Mouse (Mus musculus) retina, embryonic 14.5 days (tissue): Measurements from ENCODE around the gene Vmp1.
A peak's percentile ranks its signal among the peaks of the same experiment; 100 is the strongest.

ENCODE experiments used
- DNase-seq: peaks from one replicate; pipeline ENCODE4 v3.0.0-alpha.2; 2015; ENCODE audit warnings: low spot score

The Vmp1 gene

DNA sequence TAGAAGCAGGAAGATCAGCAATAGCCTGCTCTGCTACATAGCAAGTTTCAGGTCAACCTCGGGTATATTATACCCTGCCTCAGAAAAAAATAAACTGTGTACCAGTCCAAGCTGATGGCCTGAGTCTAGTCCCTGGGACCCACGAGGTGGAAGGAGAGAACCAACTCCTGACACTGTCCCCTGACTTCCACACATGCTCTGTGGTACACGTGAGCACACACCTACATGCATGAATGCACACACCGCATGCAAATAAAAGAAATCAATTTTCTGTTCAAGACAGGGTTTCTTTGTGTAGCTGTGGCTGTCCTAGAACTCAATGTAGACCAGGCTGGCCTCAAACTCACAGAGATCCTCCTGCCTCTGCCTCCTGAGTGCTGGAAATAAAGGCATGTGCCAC lies 125.4 kb downstream of the Vmp1 start:
- DNase-seq, result no peak

DNA sequence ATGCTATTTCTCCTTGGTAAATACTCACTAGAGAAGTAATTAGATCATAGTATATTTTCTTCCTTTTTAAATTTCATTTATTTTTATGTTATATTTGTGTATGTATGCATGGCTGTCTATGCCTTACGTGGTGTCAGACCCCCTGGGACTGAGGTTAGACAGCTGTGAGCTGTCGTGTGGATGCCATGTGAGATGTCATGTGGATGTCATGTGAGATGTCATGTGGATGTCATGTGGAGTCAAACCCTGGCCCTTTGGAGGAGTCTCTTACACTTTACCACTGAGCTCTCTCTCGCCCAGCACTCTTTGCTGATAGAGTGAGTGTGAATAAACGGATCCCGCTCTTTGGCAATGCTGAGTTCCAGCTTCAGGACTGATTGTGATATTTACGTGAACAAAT lies 130.1 kb downstream of the Vmp1 start:
- DNase-seq, result no peak

DNA sequence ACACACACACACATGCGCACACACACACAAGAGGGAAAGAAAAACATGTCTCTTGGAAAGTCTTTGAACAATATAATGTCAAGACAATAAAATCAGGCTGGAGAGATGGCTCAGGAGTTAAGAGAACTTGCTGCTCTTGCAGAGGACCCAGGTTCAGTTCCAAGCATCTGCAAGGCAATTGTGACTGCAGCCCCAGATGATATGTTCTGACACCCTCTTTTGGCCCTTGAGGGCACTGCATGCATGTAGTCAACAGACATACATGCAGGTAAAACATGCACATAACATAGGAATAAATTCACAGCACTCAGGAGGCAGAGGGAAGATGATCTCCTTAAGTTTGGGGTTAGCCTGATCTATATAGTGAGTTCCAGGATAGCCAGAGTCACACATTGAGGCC lies 136.2 kb downstream of the Vmp1 start:
- peak; percentile 36 for DNase-seq

DNA sequence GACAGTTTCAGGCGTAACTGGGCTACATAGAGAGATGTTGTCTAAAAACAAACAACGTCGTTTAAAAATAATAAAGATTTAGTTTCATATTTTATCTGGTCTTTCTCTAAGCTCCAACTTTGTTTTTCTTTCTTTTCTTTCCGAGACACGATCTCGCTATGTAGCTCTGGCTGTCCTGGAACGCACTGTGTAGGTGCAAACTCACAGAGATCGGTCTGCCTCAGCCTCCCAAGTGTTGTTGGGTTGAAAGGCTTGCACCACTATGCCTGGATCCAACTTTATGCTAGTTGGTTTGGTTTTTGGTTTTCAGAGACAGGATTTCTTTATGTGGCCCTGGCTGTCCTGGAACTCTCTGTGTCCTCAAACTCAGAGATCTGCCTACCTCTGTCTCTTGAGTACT lies 138.1 kb downstream of the Vmp1 start:
- DNase-seq, result no peak

DNA sequence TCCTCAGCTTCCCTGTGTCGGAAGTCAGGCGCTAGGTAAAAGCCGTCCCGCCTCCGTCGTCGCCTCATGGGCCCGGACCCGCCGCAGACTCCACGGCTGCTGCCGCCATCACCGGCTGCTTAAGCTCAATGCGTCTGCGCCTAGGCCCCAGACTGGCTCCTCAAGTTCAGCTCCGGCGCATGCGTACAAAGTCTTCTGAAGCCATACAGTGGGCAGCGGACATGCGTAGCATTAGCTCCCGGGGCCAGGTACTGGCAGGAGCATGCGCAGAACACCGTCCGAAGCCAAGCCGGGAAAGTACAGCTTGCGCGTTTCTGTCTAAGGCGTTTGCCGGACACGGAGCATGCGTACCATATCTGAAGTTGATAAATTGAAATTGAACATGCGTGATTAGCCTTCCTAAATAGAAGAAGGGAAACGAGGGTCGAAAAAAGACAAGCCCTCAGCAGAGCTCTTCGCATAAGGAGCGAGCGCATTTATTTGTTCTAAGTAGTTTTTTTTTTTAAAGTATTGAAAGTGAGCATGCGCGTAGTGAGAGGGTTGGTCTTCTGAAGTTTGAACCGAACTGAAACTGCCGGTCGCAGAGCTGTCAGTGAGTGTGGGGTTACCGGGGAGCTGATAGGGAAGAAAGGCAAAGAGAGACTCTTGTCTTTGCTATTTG lies 138.9 kb downstream of the Vmp1 start, which contains the start of the genes Rps6kb1 and Tubd1:
Rps6kb1 (minus strand) TSS at position 167 of the 661 bp plus-strand sequence.
Tubd1 (plus strand) TSS at position 353 of the 661 bp plus-strand sequence.
- peak; percentile 100 for DNase-seq

DNA sequence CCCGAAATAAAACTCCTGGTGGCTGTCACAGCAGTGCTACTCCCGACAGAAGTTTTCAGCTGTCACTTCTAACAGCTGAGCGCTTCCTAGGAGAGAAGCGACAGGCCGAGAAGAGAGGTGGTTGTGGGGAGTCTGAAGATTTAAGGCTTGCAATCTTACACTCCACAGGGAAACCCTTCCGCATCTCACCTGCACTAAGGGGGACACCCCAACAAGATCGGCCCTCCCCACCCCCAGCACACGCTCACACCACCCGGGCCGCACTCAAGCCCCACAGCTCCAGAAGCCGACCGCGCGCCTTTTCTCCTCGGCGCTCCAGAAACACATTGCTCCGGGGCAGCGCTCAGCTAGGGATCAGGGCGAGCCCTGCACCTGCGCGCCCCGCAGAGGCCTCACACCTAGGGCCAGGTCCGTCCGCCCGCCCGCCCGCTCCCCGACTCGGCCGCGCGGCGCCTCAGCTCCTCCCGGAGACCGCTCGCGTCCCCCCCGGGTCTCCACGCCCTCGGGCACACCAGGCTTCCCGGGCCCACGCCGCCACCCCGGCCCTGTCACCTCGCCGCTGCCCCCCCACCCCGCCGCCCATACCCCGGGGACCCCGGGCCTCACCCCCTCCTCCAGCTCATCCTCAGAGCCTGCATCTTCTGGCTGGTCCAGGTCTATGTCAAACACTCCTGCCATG lies 139.5 kb downstream of the Vmp1 start:
- peak; percentile 21 for DNase-seq

DNA sequence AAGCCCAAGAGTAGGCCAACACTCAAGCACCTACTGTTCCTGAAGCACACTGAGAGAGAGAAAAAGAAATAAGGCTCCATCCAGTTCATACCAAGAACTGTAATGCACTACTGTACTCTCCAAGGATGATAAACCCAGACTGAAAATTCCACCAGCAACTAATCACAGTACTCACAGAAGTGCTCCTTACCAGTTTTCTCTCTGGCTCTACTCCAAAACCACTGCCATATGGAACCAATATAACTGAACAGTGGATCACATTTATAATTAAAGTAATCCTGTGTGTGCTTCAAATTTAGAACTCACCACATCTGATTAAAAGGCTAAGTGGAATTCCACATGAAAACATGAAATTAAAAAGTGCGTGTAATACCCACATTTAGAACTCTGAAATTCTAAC lies 140.8 kb downstream of the Vmp1 start:
- no peak for DNase-seq

DNA sequence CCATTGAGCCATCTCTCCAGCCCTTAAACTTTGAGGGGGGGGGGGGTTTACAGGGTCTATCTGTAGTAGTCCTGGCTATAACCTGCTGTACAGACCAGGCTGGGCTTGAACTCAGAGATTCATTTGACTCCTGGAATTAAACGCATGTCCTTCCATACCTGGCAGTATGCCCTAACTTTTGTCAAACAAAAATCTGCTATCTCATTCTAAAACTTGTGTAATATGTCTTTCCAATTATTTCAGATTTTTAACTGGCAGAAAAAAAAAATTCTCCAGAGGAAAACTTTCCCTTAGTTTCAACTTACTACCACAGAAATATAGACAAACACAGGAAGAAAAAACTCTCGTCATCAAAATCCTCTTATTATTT lies 143.2 kb downstream of the Vmp1 start:
- DNase-seq, result no peak

DNA sequence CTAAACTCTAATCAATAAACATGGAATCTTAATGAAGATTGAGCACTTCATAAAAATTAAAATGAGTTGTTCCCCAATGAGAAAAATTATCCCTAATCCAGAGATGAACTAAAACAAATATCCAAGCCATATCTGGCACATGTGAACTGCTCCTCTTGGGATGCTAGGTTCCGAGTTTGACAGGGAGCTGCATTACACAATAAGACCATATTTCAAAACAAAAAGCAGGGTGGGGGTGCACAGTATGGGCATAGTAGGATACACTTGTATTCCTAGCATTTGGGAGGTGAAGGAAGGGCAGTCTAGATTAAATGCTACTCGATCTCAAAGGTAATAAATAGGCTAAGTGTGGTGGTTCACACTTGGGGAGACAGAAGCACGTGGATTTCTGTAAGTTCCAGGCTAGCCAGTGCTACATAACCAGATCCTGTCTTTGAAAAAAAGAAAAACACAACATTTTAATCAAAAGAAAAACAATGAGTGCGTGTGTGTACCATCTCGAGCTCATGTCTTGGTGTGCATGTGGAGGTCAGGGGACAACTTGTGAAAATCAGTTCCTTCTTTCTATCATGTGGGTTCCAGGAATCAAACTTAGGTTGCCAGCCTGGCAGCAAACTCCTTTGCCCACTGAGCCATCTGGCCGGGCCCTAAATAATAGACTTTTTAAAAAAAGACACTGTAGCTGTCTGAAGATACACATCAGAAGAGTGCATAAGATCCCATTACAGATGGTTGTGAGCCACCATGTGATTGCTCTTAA lies 143.7 kb downstream of the Vmp1 start:
- DNase-seq, result no peak

DNA sequence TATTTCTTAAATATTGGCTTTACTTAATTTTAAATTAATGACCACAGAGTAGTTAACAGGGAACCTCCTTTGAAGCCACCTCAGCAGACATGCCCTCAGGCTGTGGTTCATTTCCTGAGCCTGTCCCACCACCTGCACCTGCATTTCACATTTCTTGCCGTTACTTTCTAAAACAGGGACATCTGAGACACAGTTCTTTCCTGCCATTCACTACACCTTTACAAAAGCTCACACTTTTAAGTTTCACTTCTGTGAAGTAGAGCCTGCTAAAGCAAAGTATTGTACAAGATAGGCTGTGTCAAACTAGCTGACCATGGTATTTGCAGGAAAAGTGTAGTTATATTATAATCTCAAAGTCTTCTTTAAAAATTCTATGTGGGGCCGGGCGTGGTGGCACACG lies 144.8 kb downstream of the Vmp1 start:
- no peak for DNase-seq

DNA sequence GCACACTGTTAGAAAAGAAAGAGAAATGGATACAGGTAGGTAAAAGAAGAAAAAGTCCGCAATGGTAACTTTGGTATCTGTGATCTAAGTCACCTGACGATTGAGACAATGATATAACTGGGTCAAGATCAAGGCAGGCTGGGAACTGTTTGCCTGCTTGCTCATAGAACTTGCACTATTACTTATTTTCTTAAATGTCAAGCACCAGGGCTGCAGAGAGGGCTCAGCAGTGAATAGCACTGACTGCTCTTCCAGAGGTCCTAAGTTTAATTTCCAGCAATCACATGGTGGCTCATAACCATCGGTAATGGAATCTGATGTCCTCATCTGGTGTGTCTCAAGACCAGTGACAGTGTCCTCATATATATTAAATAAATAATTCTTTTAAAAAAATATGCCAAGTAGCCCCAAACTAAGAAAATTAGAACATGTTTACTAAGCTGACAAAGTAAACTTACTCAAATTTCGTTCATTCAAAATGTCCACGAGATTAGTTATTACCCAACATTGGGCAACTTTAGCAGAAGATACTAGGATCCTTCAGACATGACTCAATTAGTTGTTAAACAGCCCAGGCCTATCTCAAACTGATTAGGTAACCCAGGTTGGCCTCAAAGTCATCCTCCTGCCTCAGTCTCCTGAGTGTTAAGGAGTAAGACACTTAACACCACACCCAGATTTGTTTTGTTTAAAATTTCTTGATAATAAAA lies 149.3 kb downstream of the Vmp1 start:
- no peak for DNase-seq
